Mouse (Mus musculus) forebrain, embryonic 15.5 days (tissue): ENCODE measurements at regions not wholly inside any gene's neighbourhood (a gene's known extent, or its start where the extent isn't known, plus 50 kb on each side); places are given as distances from the start of the nearest gene placed in this dataset.
A peak's percentile ranks its signal among the peaks of the same experiment; 100 is the strongest.

ENCODE experiments used
- ATAC-seq: fragments of 200-750 bp; cut with Nextera tagmentation; replicated peaks from 2 replicates; pipeline ENCODE4 v1.8.0; 2017; ENCODE audit warnings: mild to moderate bottlenecking, moderate TSS enrichment, moderate library complexity
- H3K27ac ChIP-seq: fragments of 300-500 bp; sonication (generic); replicated peaks from 2 replicates; pipeline ENCODE4 v1.5.1; 2015; ENCODE audit warnings: mild to moderate bottlenecking, inconsistent platforms
- H3K27me3 ChIP-seq: fragments of 300-500 bp; sonication (generic); 2 replicates; pipeline ENCODE4 v1.6.1; 2015; ENCODE audit warnings: inconsistent platforms
- H3K36me3 ChIP-seq: fragments of 300-500 bp; sonication (generic); 2 replicates; pipeline ENCODE4 v1.6.1; 2015; ENCODE audit warnings: mild to moderate bottlenecking, inconsistent platforms
- H3K4me1 ChIP-seq: fragments of 300-500 bp; sonication (generic); 2 replicates; pipeline ENCODE4 v1.6.1; 2015; ENCODE audit warnings: inconsistent platforms
- H3K4me2 ChIP-seq: fragments of 300-500 bp; sonication (generic); replicated peaks from 2 replicates; pipeline ENCODE4 v1.6.1; 2015; ENCODE audit warnings: mild to moderate bottlenecking, inconsistent platforms
- H3K4me3 ChIP-seq: fragments of 300-500 bp; sonication (generic); 2 replicates; pipeline ENCODE4 v1.5.1; 2015; ENCODE audit warnings: mild to moderate bottlenecking, inconsistent platforms
- H3K9ac ChIP-seq: fragments of 300-500 bp; sonication (generic); replicated peaks from 2 replicates; pipeline ENCODE4 v1.6.1; 2015; ENCODE audit warnings: mild to moderate bottlenecking, inconsistent platforms
- H3K9me3 ChIP-seq: fragments of 300-500 bp; sonication (generic); 2 replicates; pipeline ENCODE4 v1.6.1; 2016; ENCODE audit warnings: inconsistent platforms
- WGBS: fragments of 180-500 bp; shearing (Covaris S2); methylation state at CpG from one replicate; pipeline ENCODE4 v1.1.7; 2015; ENCODE audit warnings: mixed read lengths; 5-methylcytosine and 5-hydroxymethylcytosine counted together

- Histone ChIP-seq H3K9ac (no peak overlapping the region), H3K27ac (no peak overlapping the region), H3K9me3 (no peaks in the 10 kb centered on the region), H3K27me3 (no peaks in the 10 kb centered on the region), H3K4me3 (no peak overlapping the region), H3K4me1 (peaks cover 17% of the 10 kb centered on the region), H3K36me3 (no peaks in the 10 kb centered on the region), H3K4me2 (no peak overlapping the region)
- ATAC-seq: no peak
- WGBS: 91% methylated on average over 3 of the region's 3 CpGs
These were observed 396.3 kb upstream of the 3110018I06Rik start for GRCm38 (mm10) chr12:107092151-107092550.

GRCm38 (mm10) chr12:107093326-107093725 lies 395.1 kb upstream of the 3110018I06Rik start:
- Histone ChIP-seq H3K27me3 (no peaks in the 10 kb centered on the region), H3K4me1 (peaks cover 12% of the 10 kb centered on the region), H3K36me3 (no peaks in the 10 kb centered on the region), H3K4me3 (no peak overlapping the region), H3K4me2 (no peak overlapping the region), H3K27ac (peak overlapping the region; percentile 63), H3K9me3 (no peaks in the 10 kb centered on the region), H3K9ac (no peak overlapping the region)
- no peak for ATAC-seq
- WGBS: 68% methylated on average over 13 of the region's 13 CpGs

GRCm38 (mm10) chr12:107095409-107095808 lies 393.0 kb upstream of the 3110018I06Rik start:
- H3K4me2 ChIP-seq: no peak overlapping the region
- H3K27me3 ChIP-seq: no peaks in the 10 kb centered on the region
- H3K36me3 ChIP-seq: no peaks in the 10 kb centered on the region
- H3K27ac ChIP-seq: no peak overlapping the region
- H3K4me3 ChIP-seq: no peak overlapping the region
- H3K9ac ChIP-seq: no peak overlapping the region
- ATAC-seq: no peak
- H3K9me3 ChIP-seq: no peaks in the 10 kb centered on the region
- peaks cover 12% of the 10 kb centered on the region for H3K4me1 ChIP-seq
- WGBS: 20% methylated on average over 6 of the region's 6 CpGs

- Histone ChIP-seq H3K27ac (peak overlapping the region; percentile 84), H3K36me3 (no peaks in the 10 kb centered on the region), H3K9me3 (no peaks in the 10 kb centered on the region), H3K4me1 (peaks cover 17% of the 10 kb centered on the region), H3K4me2 (no peak overlapping the region), H3K27me3 (no peaks in the 10 kb centered on the region), H3K9ac (no peak overlapping the region), H3K4me3 (no peak overlapping the region)
- 35% methylated on average over 8 of the region's 8 CpGs for whole genome bisulfite sequencing
- ATAC-seq: no peak
These were observed 383.9 kb upstream of the 3110018I06Rik start for GRCm38 (mm10) chr12:107104570-107104969.

- peak overlapping the region; percentile 84 for H3K27ac ChIP-seq
These were observed 383.4 kb upstream of the 3110018I06Rik start for GRCm38 (mm10) chr12:107105017-107105416.

GRCm38 (mm10) chr12:107111908-107112770 lies 376.3 kb upstream of the 3110018I06Rik start:
- H3K4me1 ChIP-seq: peaks cover 8% of the 10 kb centered on the region
- H3K4me2 ChIP-seq: peak overlapping the region; percentile 15
- peak; percentile 71; the same call in 1 of the 2 replicates for ATAC-seq
- WGBS: 34% methylated on average over 18 of the region's 18 CpGs
- H3K36me3 ChIP-seq: no peaks in the 10 kb centered on the region
- no peak overlapping the region for H3K4me3 ChIP-seq
- 0 out of 2 replicates have a peak overlapping the region, but pooled peaks have one; percentile 5 for H3K9ac ChIP-seq
- no peaks in the 10 kb centered on the region for H3K9me3 ChIP-seq
- H3K27me3 ChIP-seq: no peaks in the 10 kb centered on the region
- peak overlapping the region; percentile 71 for H3K27ac ChIP-seq

More at GRCm38 (mm10) chr12:107105017-107105416, 383.4 kb upstream of the 3110018I06Rik start:
- H3K4me2 ChIP-seq: peak overlapping the region; percentile 10; the same call in 1 of the 2 replicates
- no peaks in the 10 kb centered on the region for H3K36me3 ChIP-seq
- 0 out of 2 replicates have a peak overlapping the region, but pooled peaks have one; percentile 13 for H3K9ac ChIP-seq
- H3K9me3 ChIP-seq: no peaks in the 10 kb centered on the region
- no peaks in the 10 kb centered on the region for H3K27me3 ChIP-seq
- ATAC-seq: peak; percentile 46; the same call in 1 of the 2 replicates
- H3K4me3 ChIP-seq: no peak overlapping the region
- H3K4me1 ChIP-seq: peaks cover 17% of the 10 kb centered on the region
- 56% methylated on average over 11 of the region's 11 CpGs for WGBS

GRCm38 (mm10) chr12:107118364-107118763 lies 370.1 kb upstream of the 3110018I06Rik start:
- no peak overlapping the region for H3K4me2 ChIP-seq
- no peak overlapping the region for H3K4me3 ChIP-seq
- WGBS: 68% methylated on average over 3 of the region's 3 CpGs
- no peak overlapping the region for H3K9ac ChIP-seq
- H3K36me3 ChIP-seq: no peaks in the 10 kb centered on the region
- H3K9me3 ChIP-seq: no peaks in the 10 kb centered on the region
- no peaks in the 10 kb centered on the region for H3K27me3 ChIP-seq
- ATAC-seq: no peak
- no peaks in the 10 kb centered on the region for H3K4me1 ChIP-seq
- H3K27ac ChIP-seq: no peak overlapping the region

GRCm38 (mm10) chr12:107119076-107119475 lies 369.4 kb upstream of the 3110018I06Rik start:
- H3K27me3 ChIP-seq: no peaks in the 10 kb centered on the region
- 78% methylated on average over 10 of the region's 10 CpGs for WGBS
- no peak overlapping the region for H3K4me2 ChIP-seq
- H3K36me3 ChIP-seq: no peaks in the 10 kb centered on the region
- H3K4me3 ChIP-seq: no peak overlapping the region
- H3K9ac ChIP-seq: no peak overlapping the region
- no peak for ATAC-seq
- no peak overlapping the region for H3K27ac ChIP-seq
- H3K4me1 ChIP-seq: no peaks in the 10 kb centered on the region
- no peaks in the 10 kb centered on the region for H3K9me3 ChIP-seq

- Histone ChIP-seq H3K4me1 (no peaks in the 10 kb centered on the region), H3K27me3 (no peaks in the 10 kb centered on the region), H3K4me3 (no peak overlapping the region), H3K9me3 (no peaks in the 10 kb centered on the region), H3K9ac (no peak overlapping the region), H3K4me2 (no peak overlapping the region), H3K36me3 (no peaks in the 10 kb centered on the region), H3K27ac (no peak overlapping the region)
- 87% methylated on average over 21 of the region's 21 CpGs for WGBS
- ATAC-seq: no peak
These were observed 367.8 kb upstream of the 3110018I06Rik start for GRCm38 (mm10) chr12:107120486-107121186.

- Histone ChIP-seq H3K9ac (no peak overlapping the region), H3K4me2 (no peak overlapping the region), H3K9me3 (no peaks in the 10 kb centered on the region), H3K27ac (no peak overlapping the region), H3K4me1 (no peaks in the 10 kb centered on the region), H3K4me3 (no peak overlapping the region), H3K36me3 (no peaks in the 10 kb centered on the region), H3K27me3 (no peaks in the 10 kb centered on the region)
- 43% methylated on average over 4 of the region's 4 CpGs for WGBS
- ATAC-seq: no peak
These were observed 366.4 kb upstream of the 3110018I06Rik start for GRCm38 (mm10) chr12:107121990-107122389.

- Histone ChIP-seq H3K4me3 (no peak overlapping the region), H3K27me3 (no peaks in the 10 kb centered on the region), H3K4me2 (no peak overlapping the region), H3K36me3 (no peaks in the 10 kb centered on the region), H3K9me3 (no peaks in the 10 kb centered on the region), H3K4me1 (no peaks in the 10 kb centered on the region), H3K27ac (no peak overlapping the region), H3K9ac (no peak overlapping the region)
- ATAC-seq: no peak
- 93% methylated on average over 8 of the region's 8 CpGs for WGBS
These were observed 364.8 kb upstream of the 3110018I06Rik start for GRCm38 (mm10) chr12:107123661-107124060.

- Histone ChIP-seq H3K36me3 (no peaks in the 10 kb centered on the region), H3K9ac (no peak overlapping the region), H3K9me3 (no peaks in the 10 kb centered on the region), H3K4me1 (no peaks in the 10 kb centered on the region), H3K4me2 (no peak overlapping the region), H3K4me3 (no peak overlapping the region), H3K27ac (no peak overlapping the region), H3K27me3 (no peaks in the 10 kb centered on the region)
- no peak for ATAC-seq
- 92% methylated on average over 17 of the region's 17 CpGs for WGBS
These were observed 364.1 kb upstream of the 3110018I06Rik start for GRCm38 (mm10) chr12:107124263-107124885.
